Mouse (Mus musculus): ENCODE data around the gene Prkcz. TPM values are rescaled to one million over a fixed set of nuclear protein-coding genes. Genes with fewer than 3 reads are reported as not detected.

Gene Prkcz
- 1 to 10 TPM; 5.3 to 6.9 TPM for total RNA-seq (2021)
- long read RNA-seq, experiment 1, full-length matches to known transcripts, result 6 of 14 reads
- long read RNA-seq, experiment 1, partial matches to known transcripts, result 5 of 14 reads
- long read RNA-seq, experiment 1, other reads (novel, unspliced or antisense), result 3 of 14 reads
- long read RNA-seq, experiment 2, full-length matches to known transcripts, result 8 of 15 reads
- long read RNA-seq, experiment 2, partial matches to known transcripts, result 5 of 15 reads
- long read RNA-seq, experiment 2, other reads (novel, unspliced or antisense), result 2 of 15 reads

- DNase-seq, result peak; percentile 79
Measured at GRCm38 (mm10) chr4:155361303-155361791, at the start of gene Prkcz. Prkcz (minus strand) TSS chr4:155361361.

- peak; percentile 75 for DNase-seq
Measured at GRCm38 (mm10) chr4:155409058-155409776, 48.1 kb upstream of the Prkcz start, which contains the start of gene Cfap74. Cfap74 (plus strand) TSS chr4:155409190.

GRCm38 (mm10) chr4:155408695-155409057 is 47.5 kb upstream of the Prkcz start:
- no peak for DNase-seq

- DNase-seq, result no peak
Measured at GRCm38 (mm10) chr4:155402489-155402888, 41.3 kb upstream of the Prkcz start.

- DNase-seq, result no peak
Measured at GRCm38 (mm10) chr4:155401121-155401520, 40.0 kb upstream of the Prkcz start.

- no peak for DNase-seq
Measured at GRCm38 (mm10) chr4:155398222-155398540, 37.0 kb upstream of the Prkcz start.

GRCm38 (mm10) chr4:155397511-155398221 is 36.5 kb upstream of the Prkcz start, which contains the start of gene Gabrd:
Gabrd (minus strand) TSS chr4:155398112.
- peak; percentile 85 for DNase-seq

GRCm38 (mm10) chr4:155396751-155397150 is 35.6 kb upstream of the Prkcz start:
- no peak for DNase-seq

- DNase-seq, result no peak
Measured at GRCm38 (mm10) chr4:155395471-155395870, 34.3 kb upstream of the Prkcz start.

- no peak for DNase-seq
Measured at GRCm38 (mm10) chr4:155387166-155387565, 26.0 kb upstream of the Prkcz start.

GRCm38 (mm10) chr4:155383326-155383725 is 22.2 kb upstream of the Prkcz start:
- DNase-seq, result no peak

- no peak for DNase-seq
Measured at GRCm38 (mm10) chr4:155382752-155383151, 21.6 kb upstream of the Prkcz start.

- no peak for DNase-seq
Measured at GRCm38 (mm10) chr4:155381974-155382373, 20.8 kb upstream of the Prkcz start.

GRCm38 (mm10) chr4:155371797-155372735 is 10.9 kb upstream of the Prkcz start:
- no peak for DNase-seq

- DNase-seq, result peak; percentile 49
Measured at GRCm38 (mm10) chr4:155370737-155371715, 9.9 kb upstream of the Prkcz start.

GRCm38 (mm10) chr4:155368684-155369083 is 7.5 kb upstream of the Prkcz start:
- peak; percentile 89 for DNase-seq

GRCm38 (mm10) chr4:155367739-155368138 is 6.6 kb upstream of the Prkcz start:
- DNase-seq, result no peak

GRCm38 (mm10) chr4:155366784-155367183 is 5.6 kb upstream of the Prkcz start:
- no peak for DNase-seq

- no peak for DNase-seq
Measured at GRCm38 (mm10) chr4:155362443-155362842, 1.3 kb upstream of the Prkcz start.

GRCm38 (mm10) chr4:155360856-155361255 is 305 bp downstream of the Prkcz start:
- no peak for DNase-seq

All from adrenal gland, postnatal 10 days (tissue).